Mouse (Mus musculus) ovary, postnatal 10 days (tissue): Measurements from ENCODE around the gene Gm21866.
"Not testable (repeated sequence)": the region's sequence is repeated elsewhere in the genome, so short reads cannot be mapped to it uniquely, and the experiment has no call there.

Source experiments
- DNase-seq: peaks from one replicate; pipeline ENCODE4 v3.0.0; 2022; ENCODE audit warnings: low spot score

Gene Gm21866

DNA sequence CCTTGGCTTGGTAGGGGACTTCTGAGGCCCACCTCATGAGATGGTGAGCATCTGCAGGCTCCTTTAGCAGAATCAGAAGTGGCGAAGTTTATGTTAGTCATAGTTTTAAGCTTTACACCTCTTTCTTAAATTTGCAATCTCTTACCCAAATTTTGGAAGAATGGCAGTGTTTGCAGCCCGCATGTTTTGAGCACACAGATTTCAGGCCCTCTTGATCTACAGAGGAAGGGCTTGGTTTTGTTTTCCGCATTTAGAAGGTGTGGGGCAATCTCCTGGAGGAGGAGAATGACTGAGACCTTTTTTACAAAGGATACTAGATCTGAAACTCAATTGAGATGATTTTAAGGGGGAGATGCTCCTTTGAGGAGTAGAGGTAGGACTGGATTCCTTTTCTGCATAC is at the start of gene Gm21866:
TSS of gene Gm21866 (minus strand) at position 101 of the 400 bp plus-strand sequence.
- not testable (repeated sequence) for DNase-seq

GRCm38 (mm10) chrY:13493726-13494125 is 28.3 kb upstream of the Gm21866 start, which contains the start of gene Gm20773:
Gene Gm20773, plus strand, starts transcription at chrY:13494026.
- DNase-seq = not testable (repeated sequence)
